ENCODE assay signal across 13 mouse cellular contexts in the genomic region with DNA sequence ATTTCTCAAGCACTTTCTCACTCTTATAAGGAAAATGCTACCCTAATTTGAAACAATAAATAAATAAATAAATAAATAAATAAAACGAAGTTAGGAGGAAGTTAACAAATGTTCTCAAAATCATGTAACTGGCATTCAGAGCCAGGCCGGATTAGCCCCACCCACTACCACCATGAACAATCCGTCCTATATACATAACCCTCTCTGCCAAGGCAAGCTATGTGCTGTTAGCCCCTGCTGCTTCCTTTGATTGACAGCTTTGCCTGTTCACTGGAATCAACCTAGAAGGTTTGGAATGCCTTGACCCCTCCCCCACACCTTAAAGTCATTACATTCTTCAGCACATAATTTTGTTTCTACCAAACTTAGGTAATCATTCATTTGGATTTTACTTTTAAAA. TPM values are rescaled to one million over a fixed set of nuclear protein-coding genes. Genes with fewer than 3 reads are reported as not detected.
A peak's percentile ranks its signal among the peaks of the same experiment; 100 is the strongest.
DNase-seq lines count a peak whose midpoint lies in the region; ATAC-seq and TF ChIP-seq lines count a peak whose summit lies in the region.
"Had no signal": no experiment of that assay in that cellular context is flagged by ENCODE, and none has a peak within 500 bp of the region (broad histone marks: within the 10 kb centered on the region; RNA-seq: fewer than 3 reads in every experiment).

No protein-coding gene starts in this region.

- H3K27me3 ChIP-seq in heart, embryonic 11.5 days (ENCODE audit: control insufficient read depth, insufficient read depth, low read length) = no peaks in the 10 kb centered on the region
- H3K27me3 ChIP-seq in lung, embryonic 14.5 days (ENCODE audit: insufficient read depth, low read length) = no peaks in the 10 kb centered on the region
- no peaks in the 10 kb centered on the region for H3K27me3 ChIP-seq in liver, embryonic 15.5 days

- no peak for DNase-seq in heart, adult 18-20 months
- DNase-seq in lung, embryonic 14.5 days = no peak
- no peak for DNase-seq in lung, postnatal 14 days
- peak; percentile 38 for DNase-seq in embryo, embryonic 10 days (ENCODE audit: low spot score)
- no peak for DNase-seq in spleen, postnatal 4 days (ENCODE audit: low spot score in 2 of 2)
- no peak for DNase-seq in adrenal gland, postnatal 4 days (ENCODE audit: low spot score in 2 of 2)
- DNase-seq: cerebellum, postnatal 14 days; left cerebral cortex, postnatal 4 days had no signal

- no peak for TF ChIP-seq CTCF in lung, embryonic 14.5 days (IDR thresholded peaks at IDR 0.05; ENCODE audit: low read depth)

- WGBS in heart, embryonic 11.5 days (ENCODE audit: insufficient replicate concordance) = 42% methylated on average over 3 of the region's 3 CpGs
- WGBS in lung, embryonic 14.5 days = 57% methylated on average over 3 of the region's 3 CpGs
- WGBS in liver, embryonic 15.5 days (ENCODE audit: insufficient replicate concordance) = 45% methylated on average over 3 of the region's 3 CpGs

- no peak for ATAC-seq in heart, embryonic 11.5 days (replicated peaks; ENCODE audit: insufficient number of reproducible peaks, low FRiP score, low TSS enrichment)
- ATAC-seq in lung, embryonic 14.5 days (ENCODE audit: insufficient read depth) = no peak
- no peak for ATAC-seq in liver, embryonic 15.5 days (ENCODE audit: insufficient read depth)

- H3K36me3 ChIP-seq in heart, embryonic 11.5 days (ENCODE audit: control insufficient read depth, insufficient read depth, low read length) = peaks cover 6% of the 10 kb centered on the region
- peaks cover 17% of the 10 kb centered on the region for H3K36me3 ChIP-seq in lung, embryonic 14.5 days (ENCODE audit: insufficient read depth)
- peaks cover 24% of the 10 kb centered on the region for H3K36me3 ChIP-seq in liver, embryonic 15.5 days (replicated peaks)

- peaks cover 30% of the 10 kb centered on the region for H3K4me1 ChIP-seq in heart, embryonic 11.5 days (ENCODE audit: control insufficient read depth, insufficient read depth, low read length)
- H3K4me1 ChIP-seq in lung, embryonic 14.5 days (ENCODE audit: insufficient read depth) = peaks cover 14% of the 10 kb centered on the region
- peaks cover 45% of the 10 kb centered on the region for H3K4me1 ChIP-seq in liver, embryonic 15.5 days (replicated peaks)

- peak overlapping the region; percentile 95; the same call in 1 of the 2 replicates for H3K27ac ChIP-seq in heart, embryonic 11.5 days (ENCODE audit: low read depth, low read length)
- peak overlapping the region; percentile 93; the same call in 1 of the 2 replicates for H3K27ac ChIP-seq in lung, embryonic 14.5 days (ENCODE audit: low read depth)
- peak overlapping the region; percentile 99 for H3K27ac ChIP-seq in liver, embryonic 15.5 days (replicated peaks)
- H3K27ac ChIP-seq: hindbrain, embryonic 14.5 days; macrophage had no signal

- H3K4me2 ChIP-seq in heart, embryonic 11.5 days = peak overlapping the region; percentile 97
- peak overlapping the region; percentile 97; the same call in 1 of the 2 replicates for H3K4me2 ChIP-seq in lung, embryonic 14.5 days
- H3K4me2 ChIP-seq in liver, embryonic 15.5 days = peak overlapping the region; percentile 94

- no peak overlapping the region for H3K4me3 ChIP-seq in heart, embryonic 11.5 days (ENCODE audit: low read depth, low read length)
- no peak overlapping the region for H3K4me3 ChIP-seq in lung, embryonic 14.5 days (ENCODE audit: low read depth, low read length)
- H3K4me3 ChIP-seq in liver, embryonic 15.5 days (replicated peaks) = no peak overlapping the region; the same call in 1 of the 2 replicates

- no peak overlapping the region for H3K9ac ChIP-seq in heart, embryonic 11.5 days (ENCODE audit: low read depth, low read length)
- no peak overlapping the region for H3K9ac ChIP-seq in lung, embryonic 14.5 days
- no peak overlapping the region for H3K9ac ChIP-seq in liver, embryonic 15.5 days

- no peaks in the 10 kb centered on the region for H3K9me3 ChIP-seq in heart, embryonic 11.5 days (replicated peaks; ENCODE audit: control insufficient read depth, low read length)
- no peaks in the 10 kb centered on the region for H3K9me3 ChIP-seq in lung, embryonic 14.5 days (ENCODE audit: low read depth, low read length)
- H3K9me3 ChIP-seq in liver, embryonic 15.5 days (replicated peaks) = no peaks in the 10 kb centered on the region

RNA-seq across cellular contexts. Expression of a gene that starts 1.5 kb away (rescaled TPM):
- 12.7 and 12.9 TPM in 2 replicates for polyA plus RNA-seq in heart, embryonic 11.5 days (2014; fragmentation: Nextera tagmentation; extraction: Ambion mirVana)
- total RNA-seq in heart, adult 18-20 months (2021) = 10 to 100 TPM; 16.3 to 18.5 TPM
- 6.6 and 7.0 TPM in 2 replicates for polyA plus RNA-seq in lung, embryonic 14.5 days (2014; fragmentation: Nextera tagmentation; extraction: Ambion mirVana)
- 3.2 and 4.0 TPM in 2 replicates for polyA plus RNA-seq in liver, embryonic 15.5 days (2015; fragmentation: Nextera tagmentation; extraction: Ambion mirVana)
- total RNA-seq in adrenal gland, postnatal 4 days (2021) = 10 to 100 TPM; 26.7 to 28.7 TPM

RNA-seq across cellular contexts. Expression of a gene that starts 10.2 kb away (rescaled TPM):
- 8.3 and 11.1 TPM in 2 replicates for polyA plus RNA-seq in heart, embryonic 11.5 days (2014; fragmentation: Nextera tagmentation; extraction: Ambion mirVana)
- 1 to 10 TPM; 4.4 to 8.6 TPM for total RNA-seq in heart, adult 18-20 months (2021)
- 6.8 and 8.3 TPM in 2 replicates for polyA plus RNA-seq in lung, embryonic 14.5 days (2014; fragmentation: Nextera tagmentation; extraction: Ambion mirVana)
- 2.3 and 2.5 TPM in 2 replicates for polyA plus RNA-seq in liver, embryonic 15.5 days (2015; fragmentation: Nextera tagmentation; extraction: Ambion mirVana)
- total RNA-seq in adrenal gland, postnatal 4 days (2021) = 10 to 100 TPM in 1 of 2 experiments, 1 to 10 TPM in 1; 7.9 to 14.8 TPM
- total RNA-seq: monocyte, adult 5-6 weeks had no signal
- polyA plus RNA-seq: macrophage had no signal

RNA-seq across cellular contexts. Expression of a gene that starts 10.3 kb away (rescaled TPM):
- polyA plus RNA-seq in heart, embryonic 11.5 days (2014; fragmentation: Nextera tagmentation; extraction: Ambion mirVana) = 31.0 and 31.4 TPM in 2 replicates
- 10 to 100 TPM; 31.0 to 34.9 TPM for total RNA-seq in heart, adult 18-20 months (2021)
- polyA plus RNA-seq in lung, embryonic 14.5 days (2014; fragmentation: Nextera tagmentation; extraction: Ambion mirVana) = 36.2 and 36.7 TPM in 2 replicates
- polyA plus RNA-seq in liver, embryonic 15.5 days (2015; fragmentation: Nextera tagmentation; extraction: Ambion mirVana) = 4.6 and 5.8 TPM in 2 replicates
- 10 to 100 TPM; 25.9 to 32.9 TPM for total RNA-seq in adrenal gland, postnatal 4 days (2021)
